Mouse (Mus musculus) cerebellum, postnatal 14 days (tissue): ENCODE results near the gene Ghr.

ENCODE experiments used
- DNase-seq, 2 experiments: peaks; one replicate each; pipeline ENCODE4 v3.0.0; 2021; ENCODE audit warnings: mixed read lengths in 2 of 2

Gene Ghr

GRCm38 (mm10) chr15:3444448-3445020 is 138.8 kb downstream of the Ghr start:
- DNase-seq = no peak

DNA sequence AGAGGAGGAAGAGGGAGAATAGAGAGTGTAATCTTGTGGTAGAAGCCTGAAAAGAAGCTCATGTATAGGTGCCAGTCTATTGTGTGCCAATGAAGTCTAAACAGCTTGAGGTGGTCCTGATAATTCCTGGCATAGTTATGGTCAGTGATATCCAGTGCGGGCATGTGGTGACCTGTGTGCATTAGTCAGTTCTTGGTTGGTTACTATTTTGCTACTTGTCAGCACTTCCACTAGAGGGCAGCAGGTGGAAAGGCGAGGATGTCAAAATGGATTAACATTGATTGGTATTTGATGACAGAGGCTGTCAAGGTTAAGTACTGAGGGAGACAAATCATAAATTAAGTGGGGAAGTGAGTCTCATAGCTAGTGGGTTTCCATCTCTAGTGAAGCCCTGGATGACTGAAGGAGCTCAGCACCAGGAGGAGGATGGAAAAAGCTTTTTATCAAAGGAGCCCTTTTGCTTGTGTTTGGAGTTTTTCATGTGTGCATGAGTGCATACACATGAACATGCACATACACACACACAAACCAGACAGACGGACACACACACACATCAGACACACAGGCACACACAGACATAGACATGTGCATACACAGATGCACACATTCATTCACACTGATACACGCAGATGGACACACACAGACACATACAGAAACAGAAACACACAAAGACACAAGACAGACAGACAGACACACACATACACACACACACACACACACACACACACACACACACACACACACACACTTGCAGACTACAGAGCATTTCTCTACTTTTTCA is 141.6 kb downstream of the Ghr start:
- peak; percentile 54 to 65 for DNase-seq

DNA sequence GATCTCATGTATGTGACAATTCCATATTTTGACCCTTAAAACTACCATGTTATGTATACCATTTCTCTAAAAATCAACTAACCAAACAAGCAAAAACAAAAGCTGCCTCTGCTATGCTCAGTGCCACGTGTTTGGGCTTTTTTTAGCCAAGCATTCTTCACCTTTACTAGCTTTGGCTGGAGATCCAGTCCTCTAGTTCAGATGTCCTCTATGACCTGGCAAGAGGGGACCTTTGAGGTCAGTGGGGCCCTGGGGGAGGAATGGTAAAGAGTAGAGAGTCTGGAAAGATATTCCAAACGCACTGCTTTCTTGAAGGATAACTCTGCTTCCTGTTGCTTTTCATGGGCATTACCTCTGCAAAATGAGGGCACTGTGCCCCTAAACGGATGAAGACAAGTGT is 145.9 kb downstream of the Ghr start:
- DNase-seq = no peak

- DNase-seq = no peak
Measured at GRCm38 (mm10) chr15:3435637-3436036, 147.7 kb downstream of the Ghr start.

GRCm38 (mm10) chr15:3434461-3434860 is 148.8 kb downstream of the Ghr start:
- DNase-seq = peak; percentile 26 to 63

DNA sequence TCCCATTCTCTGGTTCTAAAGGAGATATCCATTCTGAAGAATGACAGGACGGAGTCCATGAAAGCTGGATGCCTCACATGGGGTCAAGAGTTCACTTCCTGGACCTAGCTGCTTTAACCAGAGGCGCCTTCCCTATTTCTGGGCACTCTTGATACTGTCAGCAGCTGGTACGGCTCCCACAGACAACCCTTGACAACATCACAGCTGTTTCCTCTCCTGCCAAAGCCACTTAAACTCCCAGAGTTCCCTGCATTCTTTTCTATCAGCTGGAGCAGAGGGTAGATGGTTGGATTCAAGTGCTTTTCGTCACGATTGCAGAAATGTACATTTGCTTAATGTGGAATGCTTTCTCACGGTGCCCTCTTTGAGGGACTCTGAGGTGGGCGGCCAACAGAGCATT is 150.0 kb downstream of the Ghr start:
- no peak for DNase-seq

GRCm38 (mm10) chr15:3432823-3433222 is 150.5 kb downstream of the Ghr start:
- no peak for DNase-seq

DNA sequence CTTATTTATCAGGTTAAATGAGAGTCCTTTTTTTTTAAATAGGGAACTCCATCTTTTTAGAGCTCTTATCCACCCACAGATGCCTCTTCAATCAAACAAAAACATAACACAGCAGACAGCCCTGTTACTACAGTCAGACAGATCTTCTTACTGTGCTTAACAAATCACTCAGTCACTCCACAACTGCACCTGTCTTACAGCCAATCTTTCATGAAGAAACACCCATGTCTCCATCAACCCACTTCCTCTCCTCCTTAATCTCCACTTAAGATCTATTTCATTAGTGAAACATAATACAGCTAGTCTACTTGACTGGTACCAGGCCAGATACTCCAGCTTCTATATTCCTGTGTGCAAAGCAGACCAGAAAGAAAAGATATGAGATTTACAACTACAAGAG is 153.9 kb downstream of the Ghr start:
- no peak for DNase-seq

- DNase-seq = peak; percentile 42 to 56
Measured at GRCm38 (mm10) chr15:3429001-3429400, 154.3 kb downstream of the Ghr start.

DNA sequence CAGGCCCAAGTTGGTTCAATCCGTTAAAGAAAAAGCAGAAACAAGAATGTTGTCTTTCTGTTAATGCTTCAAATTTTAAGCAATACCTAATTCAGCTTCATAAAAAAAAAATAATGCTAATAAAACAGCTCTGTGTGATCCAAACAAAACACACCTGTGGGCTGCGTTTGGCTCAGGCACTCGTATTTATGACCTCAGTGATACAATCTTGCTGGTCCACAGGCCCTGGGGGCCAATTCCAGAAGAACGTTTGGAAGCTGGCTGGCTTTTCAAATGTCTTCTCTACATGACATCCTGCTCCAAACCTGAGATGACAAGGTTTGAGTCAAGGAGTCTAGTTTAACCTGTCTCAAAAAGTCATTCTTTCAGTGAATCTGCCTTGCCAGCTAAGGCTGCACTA is 156.9 kb downstream of the Ghr start:
- DNase-seq = no peak

DNA sequence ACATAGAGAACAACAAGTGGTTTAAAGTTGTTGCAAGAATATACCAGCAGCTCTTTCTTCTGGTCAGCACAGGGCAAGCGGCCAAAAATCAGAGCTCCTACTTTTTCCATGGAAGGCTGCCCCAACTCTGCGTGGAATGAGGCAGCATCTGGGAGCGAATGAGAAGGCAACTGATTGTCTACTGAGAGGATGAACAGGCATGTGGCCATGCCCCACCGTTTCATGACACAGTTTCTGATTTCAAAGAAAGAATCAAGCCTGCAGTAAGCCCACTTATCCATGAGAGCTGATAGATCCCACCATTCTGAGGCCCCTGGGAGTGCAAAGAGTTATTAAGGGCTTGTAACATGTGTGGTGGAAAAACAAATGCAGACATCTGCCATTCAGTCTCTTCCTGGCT is 160.1 kb downstream of the Ghr start:
- peak; percentile 23 to 27 for DNase-seq

DNA sequence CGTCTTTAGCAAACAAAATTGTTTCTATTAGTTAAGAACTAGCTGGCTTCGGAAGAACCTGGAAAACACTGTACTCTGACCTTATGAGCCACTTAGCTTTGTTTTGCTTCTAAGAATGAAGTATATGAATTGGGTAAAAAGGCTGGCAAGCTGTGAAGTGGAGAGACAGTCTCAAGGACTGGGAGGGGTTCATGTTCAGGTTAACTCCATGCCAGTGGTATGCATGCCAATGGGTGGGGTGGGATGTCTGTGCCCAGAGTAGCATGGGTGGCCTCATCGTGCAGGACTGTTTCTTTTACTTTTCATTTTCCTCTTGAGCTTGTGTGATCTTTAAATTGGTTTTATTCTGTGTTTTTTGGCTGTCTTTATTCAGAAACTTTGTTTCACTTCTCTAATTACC is 165.6 kb downstream of the Ghr start:
- no peak for DNase-seq

- DNase-seq = no peak
Measured at GRCm38 (mm10) chr15:3413103-3413502, 170.2 kb downstream of the Ghr start.

DNA sequence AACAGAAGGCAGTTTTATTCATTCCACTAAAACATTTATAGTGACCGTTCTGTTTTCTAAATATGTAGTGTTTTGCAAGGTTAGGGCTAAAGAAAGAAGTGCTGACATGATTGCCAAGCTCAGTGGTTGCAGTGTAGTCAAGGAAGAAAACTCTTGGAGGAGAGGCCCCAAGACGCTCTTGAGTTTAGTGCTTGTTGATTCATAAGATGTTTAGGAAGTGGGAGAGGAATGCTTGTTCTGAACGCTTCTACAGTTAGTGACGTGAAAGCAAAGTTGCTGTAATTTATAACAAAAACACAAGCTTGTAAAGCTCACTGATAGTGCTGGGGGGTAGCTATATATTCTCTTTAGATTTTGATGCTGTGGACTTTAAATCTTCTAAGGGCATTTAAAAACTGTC is 174.8 kb downstream of the Ghr start:
- no peak for DNase-seq

- no peak for DNase-seq
Measured at GRCm38 (mm10) chr15:3399196-3399595, 184.1 kb downstream of the Ghr start.

DNA sequence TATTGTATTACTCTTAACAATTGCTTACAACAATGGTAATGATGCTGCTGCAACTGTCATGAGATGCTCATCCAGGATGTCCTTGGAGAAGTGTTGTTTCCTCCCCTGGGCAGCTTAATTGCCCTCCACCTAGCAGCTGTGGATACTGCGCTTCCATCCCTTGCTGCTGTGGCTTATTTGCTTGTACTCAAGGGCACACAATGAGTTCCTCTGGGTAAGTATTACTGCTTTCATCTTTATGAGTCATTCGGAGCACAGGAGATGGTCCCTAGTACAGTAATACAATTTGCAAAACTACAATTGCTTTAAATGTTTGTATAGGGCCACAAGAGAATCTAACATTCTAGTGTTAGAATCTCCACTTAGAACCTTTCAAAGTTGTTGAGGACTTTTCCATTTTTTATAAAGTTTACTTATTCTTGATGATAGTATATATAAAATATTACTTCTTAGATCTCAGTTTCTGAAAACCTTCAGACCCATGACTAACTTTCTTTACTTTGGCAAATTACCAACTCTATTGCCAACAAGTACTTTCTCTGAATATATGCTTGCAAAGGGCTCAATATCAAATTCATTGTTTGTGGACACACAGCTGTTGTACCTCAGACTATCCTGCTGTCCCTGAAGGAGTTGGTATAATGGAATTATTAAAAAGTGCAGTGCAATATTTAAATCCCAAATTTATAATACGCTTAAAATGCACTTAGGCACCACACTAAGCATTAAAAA is 185.8 kb downstream of the Ghr start:
- DNase-seq = no peak

DNA sequence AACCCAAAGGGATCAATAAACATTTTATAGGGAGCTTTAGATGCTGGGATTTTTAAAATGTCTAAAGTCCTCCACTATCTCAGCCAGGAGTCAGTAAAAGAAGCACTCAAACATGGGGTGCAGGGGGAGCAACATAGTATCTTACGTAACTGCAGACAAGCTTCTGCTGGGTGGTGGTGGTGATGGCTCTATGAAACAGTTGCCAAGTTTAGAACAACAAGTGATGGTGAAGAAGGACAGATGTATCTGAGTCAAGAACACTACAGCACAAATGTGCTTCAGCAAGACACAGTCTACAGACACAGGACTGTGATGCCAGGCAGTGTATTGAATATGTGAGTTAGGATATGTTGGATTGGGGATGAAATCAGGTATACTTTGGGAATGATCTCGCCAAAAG is 187.1 kb downstream of the Ghr start:
- no peak for DNase-seq

- DNase-seq = peak; percentile 1 to 8
Measured at GRCm38 (mm10) chr15:3395700-3396099, 187.6 kb downstream of the Ghr start.

GRCm38 (mm10) chr15:3390722-3391121 is 192.6 kb downstream of the Ghr start:
- no peak for DNase-seq

DNA sequence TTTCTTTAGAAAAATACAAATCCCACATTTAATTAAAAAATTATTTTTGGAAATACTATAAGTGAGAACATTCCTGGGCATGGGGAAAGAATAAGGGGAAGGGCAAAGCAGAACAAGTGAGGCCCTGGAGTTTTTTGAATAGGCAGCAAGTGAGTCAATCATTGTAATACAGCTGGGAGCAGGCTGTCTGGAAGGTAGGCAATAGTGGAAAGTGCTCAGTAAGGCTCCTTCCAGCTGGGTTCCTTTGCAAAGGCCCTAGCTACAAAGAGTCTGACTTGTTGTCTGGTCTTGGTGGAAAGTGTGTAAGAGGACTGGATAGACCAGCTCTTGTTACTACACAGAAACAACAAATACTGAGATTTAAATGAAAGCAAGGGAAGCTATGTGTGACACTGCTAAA is 194.3 kb downstream of the Ghr start:
- no peak for DNase-seq

DNA sequence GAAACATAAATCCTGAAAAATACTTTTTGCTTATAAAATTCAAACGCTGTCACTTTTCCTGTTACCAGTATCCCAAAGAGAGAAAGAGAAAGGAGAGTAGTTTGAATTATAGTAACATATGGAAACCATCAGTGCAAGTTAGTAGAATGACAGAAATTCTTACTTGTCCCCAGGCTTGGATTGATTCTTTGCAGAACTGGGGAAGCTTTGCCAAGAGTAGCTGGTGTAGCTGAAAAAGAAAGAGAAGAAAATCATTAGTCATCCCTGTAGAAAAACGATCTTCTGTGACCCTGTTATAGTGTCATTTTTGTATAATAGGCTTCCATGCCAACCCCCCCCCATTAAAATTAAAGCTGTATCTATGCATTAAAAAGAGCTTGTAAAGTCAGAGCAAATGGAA is 194.8 kb downstream of the Ghr start:
- no peak for DNase-seq

DNA sequence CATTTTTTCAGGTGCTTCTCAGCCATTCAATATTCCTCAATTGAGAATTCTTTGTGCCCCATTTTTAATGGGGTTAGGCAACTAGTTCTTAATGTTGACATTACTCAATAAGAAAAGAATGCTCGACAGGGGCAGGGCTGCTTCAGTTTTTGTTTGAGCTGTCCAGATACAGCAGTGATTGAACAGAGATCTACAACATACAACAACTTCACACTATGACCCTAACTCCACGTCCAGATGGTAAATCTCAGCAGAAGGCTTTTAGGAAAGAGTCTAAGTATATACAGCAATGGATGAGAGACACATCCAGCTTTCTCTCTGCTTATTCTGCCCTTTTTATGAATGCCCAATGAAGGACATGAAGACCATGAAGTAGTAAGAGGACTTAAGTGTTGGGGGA is 199.5 kb downstream of the Ghr start:
- no peak for DNase-seq

GRCm38 (mm10) chr15:3381413-3381812 is 201.9 kb downstream of the Ghr start:
- DNase-seq = no peak

- DNase-seq = no peak
Measured at GRCm38 (mm10) chr15:3368261-3368832, 214.9 kb downstream of the Ghr start.
